Mouse (Mus musculus) kidney, postnatal 25 days (tissue): ENCODE measurements around the gene Cnot8.

Experiments used
- DNase-seq, 2 experiments: peaks; one replicate each; pipeline ENCODE4 v3.0.0; 2021; ENCODE audit warnings: mixed read lengths in 2 of 2

Cnot8 gene

GRCm38 (mm10) chr11:58167822-58168166 is 63.8 kb downstream of the Cnot8 start:
- DNase-seq, result no peak
